Mouse (Mus musculus): ENCODE data around the gene Mob4. TPM values are rescaled to one million over a fixed set of nuclear protein-coding genes. Genes with fewer than 3 reads are reported as not detected.
A peak's percentile ranks its signal among the peaks of the same experiment; 100 is the strongest.

Gene Mob4
- polyA plus RNA-seq, 1 experiment from 2014 or later, result 183 TPM

DNA sequence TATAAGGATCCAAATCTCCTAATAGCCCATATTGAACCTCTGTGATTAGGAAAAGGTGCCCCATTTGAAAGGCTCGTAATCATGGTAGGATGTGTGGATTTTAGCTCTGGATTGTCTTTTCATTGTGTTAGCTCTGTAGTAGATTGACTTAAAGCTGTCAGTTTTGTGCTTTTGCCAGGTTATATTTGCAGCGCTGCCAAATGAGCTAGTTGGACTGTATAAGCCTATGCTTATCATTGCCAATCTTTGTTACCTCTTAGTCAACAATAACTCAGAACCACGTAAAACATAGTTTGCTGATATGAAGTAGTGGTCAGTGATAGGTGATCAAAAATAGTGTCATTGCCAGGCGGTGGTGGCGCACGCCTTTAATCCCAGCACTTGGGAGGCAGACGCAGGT lies 14.5 kb downstream of the Mob4 start:
- H3K9ac ChIP-seq (ENCODE audit: low read depth, low read length), result no peak overlapping the region
- no peaks in the 10 kb centered on the region for H3K27me3 ChIP-seq (ENCODE audit: control insufficient read depth, insufficient read depth, low read length)
- no peak overlapping the region for H3K4me2 ChIP-seq (replicated peaks; ENCODE audit: low read depth, low read length)
- WGBS, result 97% methylated on average over 7 of the region's 7 CpGs
- ATAC-seq (ENCODE audit: low FRiP score) (no peak), DNase-seq (ENCODE audit: low spot score) (no peak)
- H3K36me3 ChIP-seq (ENCODE audit: control insufficient read depth, insufficient read depth, low read length), result 0 out of 2 replicates have a peak, but pooled peaks cover 8% of the 10 kb centered on the region
- no peak overlapping the region for H3K4me3 ChIP-seq (ENCODE audit: low read depth, low read length)
- no peaks in the 10 kb centered on the region for H3K4me1 ChIP-seq (replicated peaks; ENCODE audit: control insufficient read depth, insufficient read depth, low read length)
- no peaks in the 10 kb centered on the region for H3K9me3 ChIP-seq (ENCODE audit: control insufficient read depth, low read length)
- no peak overlapping the region for H3K27ac ChIP-seq (ENCODE audit: low read depth, low read length)

DNA sequence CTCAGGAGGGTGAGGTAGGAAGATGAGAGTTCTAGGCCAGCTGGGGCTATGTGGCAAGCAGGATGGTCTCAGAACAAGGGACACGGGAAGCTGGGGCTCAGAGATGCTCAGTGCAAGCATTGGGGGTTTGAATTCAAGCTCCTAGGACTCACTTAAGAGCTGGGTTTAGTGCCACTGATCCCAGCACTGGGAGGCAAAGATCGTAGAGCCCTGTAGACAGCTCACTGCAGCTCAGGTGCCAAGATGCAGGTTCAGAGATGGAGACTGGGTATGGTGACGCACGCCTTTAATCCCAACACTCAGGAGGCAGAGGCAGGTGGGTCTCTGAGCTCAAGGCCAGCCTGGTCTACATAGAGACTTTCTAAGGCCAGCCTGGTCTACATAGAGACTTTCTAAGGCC lies 26.3 kb downstream of the Mob4 start:
- no peaks in the 10 kb centered on the region for H3K27me3 ChIP-seq (ENCODE audit: control insufficient read depth, insufficient read depth, low read length)
- no peaks in the 10 kb centered on the region for H3K9me3 ChIP-seq (ENCODE audit: control insufficient read depth, low read length)
- no peaks in the 10 kb centered on the region for H3K36me3 ChIP-seq (ENCODE audit: control insufficient read depth, insufficient read depth, low read length)
- H3K4me1 ChIP-seq (replicated peaks; ENCODE audit: control insufficient read depth, insufficient read depth, low read length), result no peaks in the 10 kb centered on the region
- H3K9ac ChIP-seq (ENCODE audit: low read depth, low read length), result no peak overlapping the region
- H3K4me2 ChIP-seq (replicated peaks; ENCODE audit: low read depth, low read length), result no peak overlapping the region
- no peak overlapping the region for H3K27ac ChIP-seq (ENCODE audit: low read depth, low read length)
- ATAC-seq (ENCODE audit: low FRiP score), result no peak
- 97% methylated on average over 4 of the region's 4 CpGs for WGBS
- DNase-seq (ENCODE audit: low spot score), result no peak
- H3K4me3 ChIP-seq (ENCODE audit: low read depth, low read length), result no peak overlapping the region

DNA sequence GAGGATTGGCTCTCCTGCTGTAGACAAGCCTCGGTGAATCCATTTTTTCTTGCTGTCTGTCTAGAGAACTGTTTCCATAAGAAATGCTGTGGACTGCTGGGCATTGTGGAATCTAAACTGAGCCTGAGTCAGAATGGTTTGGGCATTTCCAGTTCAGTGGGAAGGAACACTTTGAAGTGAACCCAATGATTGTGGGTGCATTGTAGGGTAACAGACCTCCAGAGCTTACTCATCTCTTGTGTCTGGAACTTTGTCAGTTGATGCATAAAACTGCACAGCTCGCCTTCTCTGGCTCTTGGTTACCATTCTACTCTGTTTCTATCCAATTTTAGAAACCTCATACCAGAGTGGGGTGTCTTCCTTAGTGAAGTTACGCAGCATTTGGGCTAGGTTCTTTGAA lies 27.2 kb downstream of the Mob4 start:
- no peaks in the 10 kb centered on the region for H3K9me3 ChIP-seq (ENCODE audit: control insufficient read depth, low read length)
- H3K4me1 ChIP-seq (replicated peaks; ENCODE audit: control insufficient read depth, insufficient read depth, low read length), result no peaks in the 10 kb centered on the region
- WGBS, result 92% methylated on average over 3 of the region's 3 CpGs
- H3K27ac ChIP-seq (ENCODE audit: low read depth, low read length), result no peak overlapping the region
- no peaks in the 10 kb centered on the region for H3K36me3 ChIP-seq (ENCODE audit: control insufficient read depth, insufficient read depth, low read length)
- no peaks in the 10 kb centered on the region for H3K27me3 ChIP-seq (ENCODE audit: control insufficient read depth, insufficient read depth, low read length)
- DNase-seq (ENCODE audit: low spot score), result no peak
- H3K4me3 ChIP-seq (ENCODE audit: low read depth, low read length), result no peak overlapping the region
- no peak for ATAC-seq (ENCODE audit: low FRiP score)
- no peak overlapping the region for H3K9ac ChIP-seq (ENCODE audit: low read depth, low read length)
- H3K4me2 ChIP-seq (replicated peaks; ENCODE audit: low read depth, low read length), result no peak overlapping the region

DNA sequence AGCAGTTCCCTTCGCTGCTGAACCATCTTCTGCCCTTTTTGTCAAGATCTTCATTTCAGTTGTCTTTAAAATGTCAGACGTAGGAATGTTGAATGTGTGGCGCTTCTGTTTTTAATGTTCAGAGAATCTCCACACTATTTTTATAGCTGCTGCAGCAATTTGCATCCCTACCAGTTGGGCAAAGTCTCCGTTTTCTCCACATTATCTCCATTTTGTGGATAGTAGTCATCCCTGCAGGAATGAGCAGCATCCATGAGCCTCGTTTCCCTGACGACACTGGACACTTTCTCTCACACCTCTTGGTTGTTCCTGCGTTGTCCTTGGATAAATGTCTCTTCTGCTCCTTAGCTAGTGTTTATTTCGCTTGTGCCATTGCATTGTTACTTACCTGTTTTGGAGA lies 27.8 kb downstream of the Mob4 start:
- no peak overlapping the region for H3K27ac ChIP-seq (ENCODE audit: low read depth, low read length)
- H3K9ac ChIP-seq (ENCODE audit: low read depth, low read length), result no peak overlapping the region
- DNase-seq (ENCODE audit: low spot score) (no peak), ATAC-seq (ENCODE audit: low FRiP score) (no peak)
- H3K36me3 ChIP-seq (ENCODE audit: control insufficient read depth, insufficient read depth, low read length), result no peaks in the 10 kb centered on the region
- H3K27me3 ChIP-seq (ENCODE audit: control insufficient read depth, insufficient read depth, low read length), result no peaks in the 10 kb centered on the region
- 93% methylated on average over 8 of the region's 8 CpGs for WGBS
- no peaks in the 10 kb centered on the region for H3K4me1 ChIP-seq (replicated peaks; ENCODE audit: control insufficient read depth, insufficient read depth, low read length)
- no peak overlapping the region for H3K4me2 ChIP-seq (replicated peaks; ENCODE audit: low read depth, low read length)
- H3K9me3 ChIP-seq (ENCODE audit: control insufficient read depth, low read length), result no peaks in the 10 kb centered on the region
- no peak overlapping the region for H3K4me3 ChIP-seq (ENCODE audit: low read depth, low read length)

DNA sequence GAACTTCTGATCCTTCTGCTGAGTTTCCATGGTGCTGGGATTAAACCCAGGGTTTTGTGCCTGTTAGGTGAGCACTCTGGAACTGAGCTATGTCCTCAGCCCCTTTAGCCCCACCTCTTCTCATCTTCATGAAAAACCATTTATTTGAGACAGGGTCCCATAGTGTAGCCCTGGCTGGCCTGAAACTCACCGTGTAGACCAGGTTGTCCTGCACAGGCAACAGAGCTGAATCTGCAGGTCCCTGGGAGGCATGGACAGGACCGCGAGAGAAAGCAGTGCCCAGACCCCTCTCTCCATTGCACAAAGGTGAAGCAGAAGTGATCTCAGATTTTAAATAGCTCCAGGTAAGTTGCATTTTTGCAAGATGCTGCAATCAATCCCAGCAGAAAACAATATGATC lies 29.2 kb downstream of the Mob4 start:
- no peaks in the 10 kb centered on the region for H3K9me3 ChIP-seq (ENCODE audit: control insufficient read depth, low read length)
- no peak overlapping the region for H3K4me3 ChIP-seq (ENCODE audit: low read depth, low read length)
- no peak overlapping the region for H3K9ac ChIP-seq (ENCODE audit: low read depth, low read length)
- no peak overlapping the region for H3K27ac ChIP-seq (ENCODE audit: low read depth, low read length)
- H3K36me3 ChIP-seq (ENCODE audit: control insufficient read depth, insufficient read depth, low read length), result no peaks in the 10 kb centered on the region
- WGBS, result 96% methylated on average over 3 of the region's 3 CpGs
- H3K4me2 ChIP-seq (replicated peaks; ENCODE audit: low read depth, low read length), result no peak overlapping the region
- ATAC-seq (ENCODE audit: low FRiP score) (no peak), DNase-seq (ENCODE audit: low spot score) (no peak)
- H3K4me1 ChIP-seq (replicated peaks; ENCODE audit: control insufficient read depth, insufficient read depth, low read length), result no peaks in the 10 kb centered on the region
- H3K27me3 ChIP-seq (ENCODE audit: control insufficient read depth, insufficient read depth, low read length), result no peaks in the 10 kb centered on the region

DNA sequence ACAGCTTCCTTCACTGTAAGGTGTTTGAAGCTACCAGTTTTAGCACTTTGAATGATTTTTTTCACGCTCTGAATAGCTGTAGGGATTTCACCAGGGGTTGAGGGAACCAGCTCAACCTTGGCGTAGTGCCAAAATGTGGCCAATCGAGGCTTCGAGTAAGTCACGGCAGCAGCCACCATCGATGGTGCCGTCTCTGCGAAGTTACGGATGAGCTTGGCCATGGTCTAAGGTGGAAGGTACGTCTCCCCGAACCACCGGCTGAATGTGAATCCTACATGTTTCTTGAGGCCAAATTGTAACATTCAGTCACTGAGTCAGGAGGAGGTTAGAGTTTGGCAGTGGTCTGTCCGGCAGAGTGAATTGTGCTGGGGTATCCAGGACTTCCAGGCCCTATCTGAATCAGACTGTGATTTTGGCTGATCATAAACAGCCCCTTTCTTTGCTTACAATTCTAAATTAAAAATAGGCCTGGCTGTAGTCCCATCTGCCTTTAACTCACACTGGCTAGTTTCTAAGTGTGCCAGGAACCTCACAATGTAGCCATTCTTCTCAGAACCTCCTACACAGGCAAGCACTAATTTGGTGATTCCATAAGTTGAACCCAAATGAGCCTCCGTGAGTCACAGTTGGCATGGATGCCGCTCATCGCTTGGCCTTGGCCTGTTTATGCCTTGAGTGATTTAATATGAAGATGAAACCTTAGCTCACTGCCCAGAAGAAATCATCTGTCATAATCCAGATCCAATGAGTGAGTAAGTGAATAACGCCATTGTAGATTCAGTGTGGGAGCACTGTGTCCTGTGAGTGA lies 30.0 kb downstream of the Mob4 start:
- H3K4me1 ChIP-seq (replicated peaks; ENCODE audit: control insufficient read depth, insufficient read depth, low read length), result no peaks in the 10 kb centered on the region
- WGBS, result 95% methylated on average over 17 of the region's 17 CpGs

DNA sequence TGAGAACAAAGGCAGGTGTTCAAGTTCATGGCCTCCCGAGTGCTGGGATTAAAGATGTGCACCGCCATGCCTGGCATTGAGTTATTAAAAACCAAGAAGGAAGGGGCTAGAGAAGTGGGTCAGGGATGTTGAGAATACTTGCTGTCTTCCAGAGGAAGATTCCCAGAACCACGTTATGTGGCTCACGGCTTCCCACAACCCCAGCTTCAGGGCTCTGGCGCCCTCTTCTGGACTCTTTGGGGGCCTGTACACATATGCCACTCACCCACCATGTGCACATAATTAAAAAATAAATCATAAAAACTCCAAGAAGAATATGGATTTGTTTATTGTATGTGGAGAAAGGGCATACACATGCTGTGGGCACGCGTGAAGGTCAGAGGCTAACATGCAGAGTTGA lies 30.9 kb downstream of the Mob4 start:
- 68% methylated on average over 7 of the region's 7 CpGs for WGBS
- DNase-seq (ENCODE audit: low spot score), result peak; percentile 38
- H3K4me1 ChIP-seq (replicated peaks; ENCODE audit: control insufficient read depth, insufficient read depth, low read length), result no peaks in the 10 kb centered on the region
- no peak overlapping the region for H3K9ac ChIP-seq (ENCODE audit: low read depth, low read length)
- H3K36me3 ChIP-seq (ENCODE audit: control insufficient read depth, insufficient read depth, low read length), result no peaks in the 10 kb centered on the region
- no peaks in the 10 kb centered on the region for H3K9me3 ChIP-seq (ENCODE audit: control insufficient read depth, low read length)
- H3K4me3 ChIP-seq (ENCODE audit: low read depth, low read length), result no peak overlapping the region
- no peak for ATAC-seq (ENCODE audit: low FRiP score)
- no peak overlapping the region for H3K4me2 ChIP-seq (replicated peaks; ENCODE audit: low read depth, low read length)
- no peak overlapping the region for H3K27ac ChIP-seq (ENCODE audit: low read depth, low read length)
- no peaks in the 10 kb centered on the region for H3K27me3 ChIP-seq (ENCODE audit: control insufficient read depth, insufficient read depth, low read length)

More for the DNA sequence above, 30.0 kb downstream of the Mob4 start:
- Histone ChIP-seq H3K9ac (ENCODE audit: low read depth, low read length) (no peak overlapping the region), H3K4me2 (replicated peaks; ENCODE audit: low read depth, low read length) (no peak overlapping the region), H3K4me3 (ENCODE audit: low read depth, low read length) (no peak overlapping the region), H3K36me3 (ENCODE audit: control insufficient read depth, insufficient read depth, low read length) (no peaks in the 10 kb centered on the region), H3K27me3 (ENCODE audit: control insufficient read depth, insufficient read depth, low read length) (no peaks in the 10 kb centered on the region), H3K27ac (ENCODE audit: low read depth, low read length) (no peak overlapping the region), H3K9me3 (ENCODE audit: control insufficient read depth, low read length) (no peaks in the 10 kb centered on the region)
- ATAC-seq (ENCODE audit: low FRiP score), result no peak
- no peak for DNase-seq (ENCODE audit: low spot score)

DNA sequence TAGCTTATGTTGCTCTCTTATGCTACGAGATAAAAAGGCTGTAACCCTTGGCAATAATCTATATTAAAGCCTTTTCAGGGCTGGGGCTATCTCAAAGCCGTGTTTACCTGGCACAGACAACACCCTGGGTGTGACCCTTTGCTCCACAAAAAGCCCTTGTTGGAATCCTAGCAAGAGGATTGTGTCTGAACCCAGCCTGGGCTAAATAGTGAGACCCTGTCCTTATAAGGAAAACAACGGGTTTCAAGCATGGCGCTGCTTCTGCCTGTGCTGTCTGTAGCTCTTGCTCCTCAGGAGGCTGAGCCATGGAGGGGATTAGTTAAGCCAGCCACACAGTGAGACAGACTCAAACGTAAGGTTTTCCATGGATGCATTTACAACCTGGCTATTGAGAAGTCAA lies 31.8 kb downstream of the Mob4 start:
- no peak overlapping the region for H3K4me2 ChIP-seq (replicated peaks; ENCODE audit: low read depth, low read length)
- 77% methylated on average over 5 of the region's 5 CpGs for WGBS
- H3K36me3 ChIP-seq (ENCODE audit: control insufficient read depth, insufficient read depth, low read length), result no peaks in the 10 kb centered on the region
- no peak overlapping the region for H3K9ac ChIP-seq (ENCODE audit: low read depth, low read length)
- H3K4me1 ChIP-seq (replicated peaks; ENCODE audit: control insufficient read depth, insufficient read depth, low read length), result no peaks in the 10 kb centered on the region
- no peak for DNase-seq (ENCODE audit: low spot score)
- H3K9me3 ChIP-seq (ENCODE audit: control insufficient read depth, low read length), result no peaks in the 10 kb centered on the region
- H3K4me3 ChIP-seq (ENCODE audit: low read depth, low read length), result no peak overlapping the region
- no peaks in the 10 kb centered on the region for H3K27me3 ChIP-seq (ENCODE audit: control insufficient read depth, insufficient read depth, low read length)
- H3K27ac ChIP-seq (ENCODE audit: low read depth, low read length), result no peak overlapping the region
- no peak for ATAC-seq (ENCODE audit: low FRiP score)

DNA sequence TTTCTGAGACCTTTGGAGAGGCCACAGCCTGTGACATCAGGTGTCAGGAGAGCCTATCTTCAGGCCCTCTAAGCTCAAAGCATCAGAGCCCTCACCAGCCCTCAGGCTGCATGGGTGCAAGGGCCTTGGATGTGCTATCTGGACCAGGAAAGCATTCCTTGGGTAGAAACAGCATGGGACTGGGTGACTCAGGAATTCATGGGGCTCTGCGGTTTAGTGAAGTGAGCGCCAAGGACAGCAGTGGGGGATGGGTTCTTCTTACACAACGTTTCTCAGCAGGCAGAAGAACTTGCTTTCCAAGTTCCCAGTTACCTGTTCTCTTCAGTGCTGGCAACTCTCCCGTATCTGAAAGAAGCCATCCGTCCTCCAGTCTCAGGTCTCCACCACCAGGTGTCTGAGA lies 33.0 kb downstream of the Mob4 start:
- WGBS, result 59% methylated on average over 5 of the region's 5 CpGs
- no peak for ATAC-seq (ENCODE audit: low FRiP score)
- Histone ChIP-seq H3K36me3 (ENCODE audit: control insufficient read depth, insufficient read depth, low read length) (no peaks in the 10 kb centered on the region), H3K4me3 (ENCODE audit: low read depth, low read length) (no peak overlapping the region), H3K9me3 (ENCODE audit: control insufficient read depth, low read length) (no peaks in the 10 kb centered on the region), H3K4me2 (replicated peaks; ENCODE audit: low read depth, low read length) (no peak overlapping the region), H3K9ac (ENCODE audit: low read depth, low read length) (no peak overlapping the region), H3K27ac (ENCODE audit: low read depth, low read length) (no peak overlapping the region), H3K27me3 (ENCODE audit: control insufficient read depth, insufficient read depth, low read length) (no peaks in the 10 kb centered on the region), H3K4me1 (replicated peaks; ENCODE audit: control insufficient read depth, insufficient read depth, low read length) (no peaks in the 10 kb centered on the region)
- DNase-seq (ENCODE audit: low spot score), result no peak

Measured in hindbrain, embryonic 11.5 days (tissue).